Mouse (Mus musculus): ENCODE measurements around the gene Lime1. TPM values are rescaled to one million over a fixed set of nuclear protein-coding genes. Genes with fewer than 3 reads are reported as not detected.

Gene Lime1
- total RNA-seq, 4 experiments from 2014 or later, result 31.4 to 58.3 (median 42.7) TPM

- no peak for DNase-seq (ENCODE audit: low spot score in 2 of 2)
Observed at GRCm38 (mm10) chr2:181391022-181391421, 11.1 kb downstream of the Lime1 start.

- DNase-seq (ENCODE audit: low spot score in 2 of 2), result no peak
Observed at GRCm38 (mm10) chr2:181391541-181391940, 11.7 kb downstream of the Lime1 start.

DNA sequence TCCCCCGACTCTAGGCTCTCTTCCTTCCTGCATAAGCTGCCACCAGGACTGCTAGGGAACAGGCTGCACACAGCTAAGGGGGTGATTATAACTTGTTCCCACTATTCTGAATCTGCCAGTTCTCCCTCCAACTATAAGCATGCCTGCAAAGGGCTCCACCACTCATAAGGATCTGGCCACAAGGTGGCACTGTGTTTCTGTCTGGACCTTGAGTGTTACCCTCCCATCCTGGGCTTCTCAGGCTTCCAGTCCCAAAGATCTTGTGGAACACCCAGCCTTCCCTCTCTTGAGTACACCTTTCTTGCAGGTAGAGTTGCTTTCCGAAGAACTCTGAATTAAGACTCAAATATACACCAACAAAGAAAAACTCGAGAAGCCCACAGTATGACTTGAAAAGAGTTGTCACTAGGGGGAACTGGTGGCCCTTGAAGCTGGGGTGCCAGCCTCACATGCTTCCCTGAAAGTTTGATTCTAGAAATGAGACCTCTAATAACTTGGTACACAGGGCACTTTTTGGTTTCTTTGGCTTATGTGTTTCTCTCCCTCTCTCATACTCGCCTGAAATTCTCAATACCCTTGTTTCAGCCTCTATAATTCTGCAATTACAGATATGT is 12.8 kb downstream of the Lime1 start:
- peak; percentile 70 to 89 for DNase-seq (ENCODE audit: low spot score in 2 of 2)

DNA sequence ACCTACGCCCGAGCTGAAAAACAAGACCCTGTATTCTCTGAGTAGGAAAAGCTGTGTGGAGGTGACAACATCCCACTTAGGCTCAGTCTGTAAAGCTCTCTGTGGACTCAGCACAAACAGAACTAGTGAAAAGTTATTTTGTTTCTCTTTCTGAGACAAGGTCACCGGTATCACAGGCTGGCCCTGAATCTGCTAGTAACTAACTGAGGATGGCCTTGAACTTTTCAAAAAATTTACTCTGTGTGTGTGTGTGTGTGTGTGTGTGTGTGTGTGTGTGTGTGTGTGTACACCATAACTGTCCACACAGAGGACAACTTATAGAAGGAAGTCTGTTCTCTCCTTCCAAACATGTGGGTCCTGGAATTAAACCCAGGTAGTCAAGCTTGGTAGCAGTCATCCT is 14.2 kb downstream of the Lime1 start:
- DNase-seq (ENCODE audit: low spot score in 2 of 2), result no peak

DNA sequence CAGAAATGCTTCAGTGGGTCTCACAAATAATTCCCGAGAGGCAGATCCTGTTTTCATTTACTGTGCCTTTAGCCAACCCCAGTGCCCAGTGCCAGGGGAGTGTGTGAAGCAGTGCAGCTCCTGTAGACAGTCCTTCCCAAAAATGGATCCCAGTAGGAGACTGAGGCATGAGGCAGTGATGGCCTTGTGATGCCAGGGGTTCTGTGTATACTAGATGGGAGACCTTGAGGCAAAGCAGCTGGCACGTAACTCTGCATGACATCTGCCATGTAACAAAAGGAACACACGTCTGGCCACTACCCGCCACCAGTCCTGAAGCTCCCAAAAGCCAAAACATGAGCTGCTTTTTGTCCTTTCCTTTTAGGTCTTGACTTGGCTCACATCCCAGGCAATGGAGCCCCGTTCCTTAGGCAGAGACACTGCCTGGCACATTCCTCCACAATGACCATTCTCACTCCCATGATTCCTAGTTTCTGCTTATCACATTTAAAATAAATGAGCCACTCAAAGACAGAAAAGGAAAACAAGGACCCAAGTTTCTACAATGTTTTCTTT is 17.4 kb downstream of the Lime1 start:
- DNase-seq (ENCODE audit: low spot score in 2 of 2), result no peak

- no peak for DNase-seq (ENCODE audit: low spot score in 2 of 2)
Observed at GRCm38 (mm10) chr2:181401497-181401896, 21.6 kb downstream of the Lime1 start.

DNA sequence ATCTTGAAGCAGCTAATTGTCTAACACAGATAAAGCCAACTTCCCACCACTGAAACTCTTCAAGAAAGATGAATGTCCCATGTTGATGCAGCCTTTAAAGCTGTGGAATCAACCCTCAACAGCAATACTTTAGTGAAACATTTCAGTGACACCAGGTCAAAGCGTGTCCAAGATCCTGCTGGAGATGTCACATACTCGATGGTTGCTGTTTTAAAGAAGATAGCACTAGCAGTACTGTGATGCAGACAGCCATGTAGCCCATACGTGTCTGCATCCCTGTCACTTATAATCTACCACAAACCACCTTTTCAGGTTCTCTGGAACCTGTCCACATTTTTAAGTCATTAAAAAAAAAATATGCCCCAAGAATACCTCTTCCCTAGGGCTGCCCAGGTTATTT is 23.8 kb downstream of the Lime1 start:
- DNase-seq (ENCODE audit: low spot score in 2 of 2), result no peak

DNA sequence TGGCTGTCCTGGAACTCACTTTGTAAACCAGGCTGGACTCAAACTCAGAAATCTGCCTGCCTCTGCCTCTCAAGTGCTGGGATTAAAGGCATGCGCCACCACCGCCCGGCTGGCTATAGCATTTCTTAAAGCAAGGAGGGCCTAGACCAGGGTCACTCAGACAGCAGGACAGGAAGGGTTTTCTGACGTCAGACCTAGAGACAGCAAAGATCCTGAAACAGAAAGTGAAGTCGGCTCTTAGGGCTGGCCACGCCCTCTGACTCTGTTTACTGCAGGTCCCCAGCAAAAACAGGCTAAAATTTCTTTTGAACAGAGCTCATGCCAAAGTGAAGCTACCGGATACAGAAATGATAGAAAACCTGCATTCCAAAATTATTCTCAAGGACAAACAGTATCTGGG is 29.8 kb downstream of the Lime1 start:
- no peak for DNase-seq (ENCODE audit: low spot score in 2 of 2)

DNA sequence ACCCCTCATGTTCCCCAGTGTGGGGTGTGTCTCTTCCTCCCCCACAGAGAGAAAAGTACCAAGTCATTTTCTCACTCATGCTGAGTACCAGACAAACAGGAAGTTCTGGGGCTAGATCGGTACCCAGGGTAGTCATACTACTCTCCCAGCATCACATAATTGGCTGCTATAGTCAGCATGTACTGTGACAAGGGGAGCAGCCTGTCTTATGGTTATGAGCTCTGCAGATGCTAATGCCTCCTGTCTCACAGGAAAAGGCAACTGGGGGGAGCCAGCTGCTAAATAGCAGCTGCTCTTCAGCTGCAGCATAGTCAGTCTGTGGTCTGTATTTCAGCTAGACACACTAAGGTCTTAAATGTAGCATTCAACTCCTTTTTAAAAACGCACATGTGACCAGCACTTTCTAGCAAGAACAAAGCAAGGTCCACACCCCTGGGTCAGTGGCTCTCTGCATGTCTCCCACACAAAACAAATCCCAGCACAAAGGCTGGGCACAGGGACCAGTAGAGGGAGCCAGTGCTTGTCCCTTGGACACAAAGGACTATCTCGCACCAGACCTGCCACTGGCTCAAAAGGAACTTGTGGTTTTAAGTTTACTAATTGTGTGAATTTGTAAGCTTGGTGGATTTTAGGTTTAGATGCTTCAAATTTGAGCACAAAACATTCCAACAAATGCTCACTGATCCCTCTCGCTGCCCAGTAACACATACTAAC is 31.0 kb downstream of the Lime1 start:
- DNase-seq (ENCODE audit: low spot score in 2 of 2), result peak in 1 of 2 experiments; percentile 55

DNA sequence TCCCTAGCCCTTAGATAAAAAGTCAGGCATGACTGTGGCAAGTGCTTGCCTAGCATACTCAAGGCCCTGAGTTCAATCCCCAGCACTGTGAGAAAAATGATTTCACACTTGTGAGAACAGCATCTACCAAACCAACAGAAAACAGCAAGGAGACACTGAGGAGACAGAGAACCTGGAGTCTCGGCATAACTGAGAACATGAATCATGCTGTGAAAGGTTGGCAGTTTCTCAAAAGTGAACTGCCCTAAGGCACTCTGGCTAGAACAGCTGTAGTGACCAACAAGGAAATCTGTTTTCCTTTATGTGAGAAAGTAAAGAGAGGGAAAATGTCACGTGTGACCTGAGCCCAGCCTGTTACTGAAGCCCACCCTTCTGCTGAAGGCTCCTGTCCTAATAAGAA is 33.3 kb downstream of the Lime1 start:
- DNase-seq (ENCODE audit: low spot score in 2 of 2), result no peak

GRCm38 (mm10) chr2:181415945-181416344 is 36.1 kb downstream of the Lime1 start:
- no peak for DNase-seq (ENCODE audit: low spot score in 2 of 2)

DNA sequence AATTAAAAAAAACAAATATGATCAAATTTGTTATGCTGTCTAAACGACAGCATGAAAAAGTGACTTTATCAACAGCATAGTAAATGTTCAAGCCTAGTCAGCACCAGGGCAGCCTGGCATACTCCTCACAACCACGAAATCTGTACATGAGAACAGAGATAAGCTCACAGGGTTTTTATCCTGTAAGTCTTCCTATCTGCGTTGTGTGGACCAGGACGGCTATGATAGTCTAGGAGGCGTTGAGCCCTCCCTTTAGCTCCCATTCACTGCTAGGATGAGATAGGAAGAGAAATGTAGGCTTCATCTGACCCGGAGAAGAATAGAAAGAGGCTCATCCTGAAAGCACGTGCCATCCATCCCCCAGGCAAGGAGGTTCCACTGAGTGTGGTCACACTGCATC is 39.5 kb downstream of the Lime1 start:
- DNase-seq (ENCODE audit: low spot score in 2 of 2), result no peak

GRCm38 (mm10) chr2:181420426-181420825 is 40.5 kb downstream of the Lime1 start:
- peak; percentile 58 to 60 for DNase-seq (ENCODE audit: low spot score in 2 of 2)

DNA sequence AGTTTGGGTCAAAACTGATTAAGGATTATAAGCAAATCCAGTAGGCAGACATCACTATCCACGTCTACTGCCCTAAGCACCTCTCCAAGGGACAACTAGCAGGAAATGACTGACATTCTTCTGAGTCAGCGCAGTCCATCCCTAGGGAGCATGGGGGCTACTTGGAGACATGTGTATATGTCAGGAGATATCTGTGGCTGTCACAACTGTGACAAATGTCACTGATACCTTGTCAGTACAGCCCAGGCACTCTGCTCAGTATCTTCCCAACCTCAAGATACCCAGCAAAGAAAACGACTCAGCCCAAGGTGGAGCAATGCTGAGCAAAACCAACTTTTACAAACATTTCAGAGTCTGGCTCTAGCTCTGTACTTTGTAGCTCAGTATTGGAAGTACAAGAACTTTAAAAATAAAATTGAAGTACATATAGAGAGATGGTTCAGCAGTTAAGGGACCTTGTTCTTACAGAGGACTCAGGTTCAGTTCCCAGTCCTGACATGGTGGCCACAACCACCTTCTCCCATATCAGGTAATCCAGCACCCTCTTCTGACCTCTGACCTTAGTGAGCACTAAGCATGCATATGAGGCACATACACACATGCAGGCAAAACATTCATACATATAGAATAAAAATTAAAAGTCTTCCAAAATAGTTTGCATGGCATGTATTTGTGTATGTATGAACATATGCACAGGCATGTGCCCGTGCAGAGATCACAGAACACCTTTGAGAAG is 41.2 kb downstream of the Lime1 start:
- DNase-seq (ENCODE audit: low spot score in 2 of 2), result no peak

GRCm38 (mm10) chr2:181423834-181424233 is 44.0 kb downstream of the Lime1 start:
- no peak for DNase-seq (ENCODE audit: low spot score in 2 of 2)

Other genes starting within 250 kb of the Lime1 start
- 100 to 1,000 TPM; 264 to 350 (median 303) TPM for gene Kcnq2, start 244.8 kb upstream of the Lime1 start, total RNA-seq (2022)
- gene Eef1a2, start 223.1 kb upstream of the Lime1 start, total RNA-seq (2022), result 1,000 to 10,000 TPM in 3 of 4 experiments, 100 to 1,000 TPM in 1; 995 to 1,073 (median 1,037) TPM
- gene Ppdpf, start 192.8 kb upstream of the Lime1 start, total RNA-seq (2022), result 10 to 100 TPM; 70.7 to 91.8 (median 77.8) TPM
- not detected for gene Ptk6, start 177.3 kb upstream of the Lime1 start, total RNA-seq (2022)
- under 1 TPM in 3 of 4 experiments, not detected in 1; 0.24 to 0.34 (median 0.31) TPM for gene Srms, start 166.9 kb upstream of the Lime1 start, total RNA-seq (2022)
- gene Fndc11, start 160.1 kb upstream of the Lime1 start, total RNA-seq (2022), result not detected
- gene Helz2, start 138.1 kb upstream of the Lime1 start, total RNA-seq (2022), result 1 to 10 TPM; 2.6 to 3.6 (median 2.9) TPM
- 10 to 100 TPM; 17.1 to 22.9 (median 20.9) TPM for gene Gmeb2, start 92.0 kb upstream of the Lime1 start, total RNA-seq (2022)
- 100 to 1,000 TPM; 530 to 604 (median 573) TPM for gene Stmn3, start 65.6 kb upstream of the Lime1 start, total RNA-seq (2022)
- 10 to 100 TPM; 26.1 to 41.3 (median 37.1) TPM for gene Rtel1, start 60.3 kb upstream of the Lime1 start, total RNA-seq (2022)
- 10 to 100 TPM; 69.8 to 88.2 (median 76.7) TPM for gene Zgpat, start 15.2 kb upstream of the Lime1 start, total RNA-seq (2022)
- 10 to 100 TPM; 43.4 to 54.5 (median 50.7) TPM for gene Arfrp1, start 14.7 kb upstream of the Lime1 start, total RNA-seq (2022)
- 10 to 100 TPM in 1 of 4 experiments, 1 to 10 TPM in 3; 7.9 to 10.4 (median 9.3) TPM for gene Zbtb46, start 79.3 kb downstream of the Lime1 start, total RNA-seq (2022)
- not detected for gene Abhd16b, start 113.1 kb downstream of the Lime1 start, total RNA-seq (2022)
- 10 to 100 TPM; 66.3 to 83.4 (median 80.6) TPM for gene Tpd52l2, start 117.1 kb downstream of the Lime1 start, total RNA-seq (2022)
- gene Dnajc5, start 140.4 kb downstream of the Lime1 start, total RNA-seq (2022), result 100 to 1,000 TPM; 243 to 289 (median 265) TPM
- 10 to 100 TPM; 69.9 to 90.4 (median 73.4) TPM for gene Uckl1, start 204.8 kb downstream of the Lime1 start, total RNA-seq (2022)
- gene Prpf6, start 211.8 kb downstream of the Lime1 start, total RNA-seq (2022), result 10 to 100 TPM; 59.5 to 63.3 (median 59.8) TPM
- 100 to 1,000 TPM in 1 of 4 experiments, 10 to 100 TPM in 3; 89.3 to 104 (median 93.8) TPM for gene Zfp512b, start 212.7 kb downstream of the Lime1 start, total RNA-seq (2022)
- 10 to 100 TPM; 14.1 to 17.8 (median 16.2) TPM for gene Samd10, start 219.1 kb downstream of the Lime1 start, total RNA-seq (2022)

All from layer of hippocampus, adult 8-10 months (tissue).